Mouse (Mus musculus) intestine, postnatal 0 days (tissue): ENCODE results near the gene Mptx2. TPM values are rescaled to one million over a fixed set of nuclear protein-coding genes. Genes with fewer than 3 reads are reported as not detected.
"Not testable (repeated sequence)": the region's sequence is repeated elsewhere in the genome, so short reads cannot be mapped to it uniquely, and the experiment has no call there.

Experiments used
- ATAC-seq: fragments of 200-750 bp; cut with Nextera tagmentation; 2 replicates; pipeline ENCODE4 v1.8.0; 2017; ENCODE audit warnings: mild to moderate bottlenecking, moderate TSS enrichment, moderate library complexity
- H3K27ac ChIP-seq: fragments of 300-500 bp; sonication (generic); 2 replicates; pipeline ENCODE4 v1.5.1; 2014; ENCODE audit warnings: mild to moderate bottlenecking, low read depth, low read length, moderate library complexity
- H3K27me3 ChIP-seq: fragments of 300-500 bp; sonication (generic); replicated peaks from 2 replicates; pipeline ENCODE4 v1.6.1; 2014; ENCODE audit warnings: low read length, mixed read lengths; ENCODE audit not compliant: control insufficient read depth, insufficient read depth
- H3K36me3 ChIP-seq: fragments of 300-500 bp; sonication (generic); 2 replicates; pipeline ENCODE4 v1.6.1; 2014; ENCODE audit warnings: mild to moderate bottlenecking, moderate library complexity; ENCODE audit not compliant: control insufficient read depth, insufficient read depth
- H3K4me1 ChIP-seq: fragments of 300-500 bp; sonication (generic); replicated peaks from 2 replicates; pipeline ENCODE4 v1.6.1; 2014; ENCODE audit warnings: antibody characterized with exemption, low read length, mixed read lengths; ENCODE audit not compliant: control insufficient read depth, insufficient read depth
- H3K4me2 ChIP-seq: fragments of 300-500 bp; sonication (generic); replicated peaks from 2 replicates; pipeline ENCODE4 v1.6.1; 2014; ENCODE audit warnings: low read depth, mild to moderate bottlenecking, moderate library complexity
- H3K4me3 ChIP-seq: fragments of 300-500 bp; sonication (generic); 2 replicates; pipeline ENCODE4 v1.5.1; 2014; ENCODE audit warnings: low read depth, low read length
- H3K9ac ChIP-seq: fragments of 300-500 bp; sonication (generic); 2 replicates; pipeline ENCODE4 v1.6.1; 2014; ENCODE audit warnings: mild to moderate bottlenecking, low read depth, low read length
- H3K9me3 ChIP-seq: fragments of 300-500 bp; sonication (generic); 2 replicates; pipeline ENCODE4 v1.6.1; 2016; ENCODE audit warnings: mixed run types; ENCODE audit not compliant: control insufficient read depth
- CTCF ChIP-seq: sonication (generic); IDR thresholded peaks from 2 replicates; pipeline ENCODE4 v1.5.1; 2016; ENCODE audit warnings: low read depth, mild to moderate bottlenecking, control low read depth, antibody characterized with exemption, moderate library complexity
- WGBS: fragments of 180-500 bp; shearing (Covaris S2); extraction: QIAGEN DNeasy Blood & Tissue Kit; methylation state at CpG from one replicate; pipeline ENCODE4 v1.1.7; 2014; 5-methylcytosine and 5-hydroxymethylcytosine counted together
- polyA plus RNA-seq: library from polyadenylated mRNA; unstranded; fragments of >200 nt; fragmentation: Nextera tagmentation; extraction: Ambion mirVana; gene quantifications from 2 replicates; pipeline ENCODE4 v1.2.1, GENCODE M21; 2015

The Mptx2 gene
- polyA plus RNA-seq, 1 experiment from 2014 or later: 3.0 TPM

GRCm38 (mm10) chr1:173321593-173322248, 44.1 kb upstream of the Mptx2 start:
- TF ChIP-seq CTCF: no peak
- Histone ChIP-seq H3K9me3 (no peaks in the 10 kb centered on the region), H3K4me3 (no peak overlapping the region), H3K27me3 (no peaks in the 10 kb centered on the region), H3K36me3 (no peaks in the 10 kb centered on the region), H3K4me1 (no peaks in the 10 kb centered on the region), H3K4me2 (no peak overlapping the region), H3K27ac (no peak overlapping the region), H3K9ac (no peak overlapping the region)
- ATAC-seq: no peak
- 63% methylated on average over 8 of the region's 8 CpGs for WGBS

GRCm38 (mm10) chr1:173317925-173318477, 40.4 kb upstream of the Mptx2 start:
- H3K27me3 ChIP-seq: no peaks in the 10 kb centered on the region
- no peak overlapping the region for H3K27ac ChIP-seq
- WGBS: 87% methylated on average over 2 of the region's 2 CpGs
- no peak for ATAC-seq
- H3K4me2 ChIP-seq: no peak overlapping the region
- H3K4me1 ChIP-seq: no peaks in the 10 kb centered on the region
- no peaks in the 10 kb centered on the region for H3K9me3 ChIP-seq
- no peaks in the 10 kb centered on the region for H3K36me3 ChIP-seq
- no peak overlapping the region for H3K4me3 ChIP-seq
- H3K9ac ChIP-seq: no peak overlapping the region
- TF ChIP-seq CTCF: no peak

GRCm38 (mm10) chr1:173315725-173316124, 38.1 kb upstream of the Mptx2 start:
- no peak for ATAC-seq
- Histone ChIP-seq H3K27me3 (no peaks in the 10 kb centered on the region), H3K4me3 (no peak overlapping the region), H3K27ac (no peak overlapping the region), H3K9me3 (no peaks in the 10 kb centered on the region), H3K4me1 (no peaks in the 10 kb centered on the region), H3K36me3 (no peaks in the 10 kb centered on the region), H3K4me2 (no peak overlapping the region), H3K9ac (no peak overlapping the region)
- no peak for TF ChIP-seq CTCF
- WGBS: 72% methylated on average over 3 of the region's 3 CpGs

- not testable (repeated sequence) for ATAC-seq, H3K36me3 ChIP-seq, H3K4me1 ChIP-seq, H3K9ac ChIP-seq, H3K4me3 ChIP-seq, H3K4me2 ChIP-seq, H3K27me3 ChIP-seq, H3K27ac ChIP-seq, H3K9me3 ChIP-seq
- WGBS: 74% methylated on average over 7 of the region's 7 CpGs
Observed at GRCm38 (mm10) chr1:173313535-173314050, 36.0 kb upstream of the Mptx2 start.

- H3K4me2 ChIP-seq, ATAC-seq, H3K27me3 ChIP-seq, H3K36me3 ChIP-seq, H3K4me1 ChIP-seq, H3K9me3 ChIP-seq, H3K9ac ChIP-seq, H3K27ac ChIP-seq, H3K4me3 ChIP-seq: not testable (repeated sequence)
- 34% methylated on average over 3 of the region's 3 CpGs for WGBS
Observed at GRCm38 (mm10) chr1:173302795-173303194, 25.2 kb upstream of the Mptx2 start.

GRCm38 (mm10) chr1:173265701-173266100, 11.9 kb downstream of the Mptx2 start, which contains the start of gene Olfr418:
Olfr418 (plus strand) TSS chr1:173266001.
- H3K9ac ChIP-seq: no peak within 1 kb of the TSS
- H3K27ac ChIP-seq: no peak within 1 kb of the TSS
- no peak for ATAC-seq
- no peaks in the 10 kb centered on the region for H3K27me3 ChIP-seq
- H3K4me1 ChIP-seq: no peaks in the 10 kb centered on the region
- H3K4me3 ChIP-seq: no peak within 1 kb of the TSS
- no peak within 1 kb of the TSS for H3K4me2 ChIP-seq
- no peaks in the 10 kb centered on the region for H3K9me3 ChIP-seq
- TF ChIP-seq CTCF: no peak
- H3K36me3 ChIP-seq: no peaks in the 10 kb centered on the region
